Mouse (Mus musculus): ENCODE data around the gene Actbl2. TPM values are rescaled to one million over a fixed set of nuclear protein-coding genes. Genes with fewer than 3 reads are reported as not detected.

The Actbl2 gene
- polyA plus RNA-seq, 1 experiment = not detected

- WGBS = 81% methylated on average over 5 of the region's 5 CpGs
- no peak for DNase-seq (ENCODE audit: low read depth, low spot score)
Observed at GRCm38 (mm10) chr13:111266855-111267254, 12.0 kb downstream of the Actbl2 start.

GRCm38 (mm10) chr13:111268992-111269391 is 14.2 kb downstream of the Actbl2 start:
- 86% methylated on average over 5 of the region's 5 CpGs for WGBS
- no peak for DNase-seq (ENCODE audit: low read depth, low spot score)

GRCm38 (mm10) chr13:111269789-111270335 is 15.0 kb downstream of the Actbl2 start:
- no peak for DNase-seq (ENCODE audit: low read depth, low spot score)
- 55% methylated on average over 13 of the region's 13 CpGs for WGBS

GRCm38 (mm10) chr13:111271868-111272267 is 17.1 kb downstream of the Actbl2 start:
- 78% methylated on average over 8 of the region's 8 CpGs for WGBS

GRCm38 (mm10) chr13:111286461-111287385 is 31.9 kb downstream of the Actbl2 start:
- 61% methylated on average over 10 of the region's 10 CpGs for WGBS
- DNase-seq (ENCODE audit: low read depth, low spot score) = no peak

More at GRCm38 (mm10) chr13:111271868-111272267, 17.1 kb downstream of the Actbl2 start:
- DNase-seq (ENCODE audit: low read depth, low spot score) = no peak

- 49% methylated on average over 17 of the region's 17 CpGs for WGBS
Observed at GRCm38 (mm10) chr13:111291161-111291957, 36.5 kb downstream of the Actbl2 start.

GRCm38 (mm10) chr13:111291958-111292493 is 37.2 kb downstream of the Actbl2 start:
- WGBS = 34% methylated on average over 7 of the region's 7 CpGs
- no peak for DNase-seq (ENCODE audit: low read depth, low spot score)

More at GRCm38 (mm10) chr13:111291161-111291957, 36.5 kb downstream of the Actbl2 start:
- no peak for DNase-seq (ENCODE audit: low read depth, low spot score)

GRCm38 (mm10) chr13:111293478-111293877 is 38.7 kb downstream of the Actbl2 start:
- WGBS = 89% methylated on average over 2 of the region's 2 CpGs
- no peak for DNase-seq (ENCODE audit: low read depth, low spot score)

GRCm38 (mm10) chr13:111294965-111295494 is 40.2 kb downstream of the Actbl2 start:
- 30% methylated on average over 4 of the region's 4 CpGs for WGBS
- no peak for DNase-seq (ENCODE audit: low read depth, low spot score)

- DNase-seq (ENCODE audit: low read depth, low spot score) = no peak
- WGBS = 41% methylated on average over 5 of the region's 5 CpGs
Observed at GRCm38 (mm10) chr13:111296029-111296428, 41.2 kb downstream of the Actbl2 start.

- 70% methylated on average over 6 of the region's 6 CpGs for WGBS
- DNase-seq (ENCODE audit: low read depth, low spot score) = no peak
Observed at GRCm38 (mm10) chr13:111297614-111298013, 42.8 kb downstream of the Actbl2 start.

GRCm38 (mm10) chr13:111299145-111299713 is 44.4 kb downstream of the Actbl2 start:
- DNase-seq (ENCODE audit: low read depth, low spot score) = no peak
- 72% methylated on average over 8 of the region's 8 CpGs for WGBS

- DNase-seq (ENCODE audit: low read depth, low spot score) = no peak
- WGBS = 86% methylated on average over 3 of the region's 3 CpGs
Observed at GRCm38 (mm10) chr13:111300846-111301245, 46.0 kb downstream of the Actbl2 start.

GRCm38 (mm10) chr13:111301431-111301830 is 46.6 kb downstream of the Actbl2 start:
- WGBS = 61% methylated on average over 2 of the region's 2 CpGs
- no peak for DNase-seq (ENCODE audit: low read depth, low spot score)

GRCm38 (mm10) chr13:111304194-111304593 is 49.4 kb downstream of the Actbl2 start:
- DNase-seq (ENCODE audit: low read depth, low spot score) = no peak
- WGBS = 85% methylated on average over 2 of the region's 2 CpGs

- DNase-seq (ENCODE audit: low read depth, low spot score) = no peak
- WGBS = 91% methylated on average over 5 of the region's 5 CpGs
Observed at GRCm38 (mm10) chr13:111304736-111305135, 49.9 kb downstream of the Actbl2 start.

All from large intestine, adult 2 months (tissue).